Mouse (Mus musculus): Measurements from ENCODE around the gene Ablim2. TPM values are rescaled to one million over a fixed set of nuclear protein-coding genes. Genes with fewer than 3 reads are reported as not detected.

Ablim2 gene
- polyA plus RNA-seq, 1 experiment from 2014 or later = not detected

- H3K27me3 ChIP-seq (ENCODE audit: poor library complexity, severe bottlenecking) = peaks cover 44% of the 10 kb centered on the region
- 82% methylated on average over 5 of the region's 5 CpGs for WGBS
- no peaks in the 10 kb centered on the region for H3K9me3 ChIP-seq
- peaks cover 14% of the 10 kb centered on the region for H3K4me1 ChIP-seq
- H3K4me3 ChIP-seq = no peak overlapping the region
- H3K27ac ChIP-seq = no peak overlapping the region
- H3K36me3 ChIP-seq (replicated peaks) = no peaks in the 10 kb centered on the region
- no peak for DNase-seq (ENCODE audit: extremely low spot score, low spot score)
Observed at GRCm38 (mm10) chr5:35762388-35762787, 4.7 kb downstream of the Ablim2 start.

GRCm38 (mm10) chr5:35762850-35763249 is 5.2 kb downstream of the Ablim2 start:
- Histone ChIP-seq H3K36me3 (replicated peaks) (no peaks in the 10 kb centered on the region), H3K4me3 (no peak overlapping the region), H3K4me1 (peaks cover 9% of the 10 kb centered on the region), H3K27ac (no peak overlapping the region), H3K27me3 (ENCODE audit: poor library complexity, severe bottlenecking) (peaks cover 42% of the 10 kb centered on the region), H3K9me3 (no peaks in the 10 kb centered on the region)
- DNase-seq (ENCODE audit: extremely low spot score, low spot score) = no peak
- WGBS = 81% methylated on average over 10 of the region's 10 CpGs

DNA sequence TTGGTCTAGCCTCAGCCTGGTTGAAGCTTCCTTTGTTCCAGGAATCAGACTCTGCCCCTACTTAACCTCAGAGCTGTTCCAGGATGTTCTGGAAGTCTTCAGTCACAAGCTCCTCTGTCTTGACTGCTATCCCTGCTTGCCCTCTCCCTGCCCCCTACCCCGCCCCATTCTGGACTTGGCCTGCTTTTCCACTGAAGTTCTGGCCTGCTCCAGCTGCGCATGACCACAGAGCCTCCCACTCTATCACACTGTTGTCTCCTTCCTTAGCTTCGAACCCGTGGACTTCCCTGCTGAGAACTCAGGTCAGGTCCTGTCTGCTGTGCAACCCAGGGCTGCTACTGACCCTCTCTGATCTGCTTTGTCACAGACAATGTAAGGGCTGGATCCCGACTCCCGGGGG is 8.2 kb downstream of the Ablim2 start:
- Histone ChIP-seq H3K9me3 (no peaks in the 10 kb centered on the region), H3K4me1 (no peaks in the 10 kb centered on the region), H3K27me3 (ENCODE audit: poor library complexity, severe bottlenecking) (peaks cover 11% of the 10 kb centered on the region), H3K27ac (no peak overlapping the region), H3K4me3 (no peak overlapping the region), H3K36me3 (replicated peaks) (no peaks in the 10 kb centered on the region)
- DNase-seq (ENCODE audit: extremely low spot score, low spot score) = no peak
- WGBS = 86% methylated on average over 6 of the region's 6 CpGs

- no peak overlapping the region for H3K4me3 ChIP-seq
- 83% methylated on average over 3 of the region's 3 CpGs for WGBS
- no peaks in the 10 kb centered on the region for H3K36me3 ChIP-seq (replicated peaks)
- no peaks in the 10 kb centered on the region for H3K4me1 ChIP-seq
- no peaks in the 10 kb centered on the region for H3K9me3 ChIP-seq
- no peak overlapping the region for H3K27ac ChIP-seq
- no peak for DNase-seq (ENCODE audit: extremely low spot score, low spot score)
- H3K27me3 ChIP-seq (ENCODE audit: poor library complexity, severe bottlenecking) = no peaks in the 10 kb centered on the region
Observed at GRCm38 (mm10) chr5:35768525-35768924, 10.8 kb downstream of the Ablim2 start.

DNA sequence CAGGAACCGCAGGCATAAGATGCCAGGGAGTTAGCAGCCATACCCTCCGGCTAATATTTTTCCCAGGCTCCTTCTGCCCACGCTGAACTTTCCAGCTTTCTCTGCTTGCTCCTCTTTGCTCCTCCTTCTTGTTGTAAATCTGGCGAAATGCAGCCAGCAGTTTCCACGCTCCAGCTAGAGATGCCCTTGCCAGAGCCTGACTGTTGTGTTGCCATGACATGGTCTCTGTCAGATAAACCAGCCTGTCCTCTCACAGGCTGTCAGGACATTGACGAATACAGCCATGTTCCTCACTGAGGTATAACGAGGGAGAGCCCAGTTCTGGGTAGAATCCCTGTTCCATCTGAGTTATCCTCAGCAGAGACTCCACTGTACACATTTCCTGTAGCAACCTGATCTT is 11.3 kb downstream of the Ablim2 start:
- Histone ChIP-seq H3K27ac (no peak overlapping the region), H3K36me3 (replicated peaks) (no peaks in the 10 kb centered on the region), H3K4me1 (peaks cover 3% of the 10 kb centered on the region; the same call in 1 of the 2 replicates), H3K9me3 (no peaks in the 10 kb centered on the region), H3K4me3 (no peak overlapping the region), H3K27me3 (ENCODE audit: poor library complexity, severe bottlenecking) (no peaks in the 10 kb centered on the region)
- DNase-seq (ENCODE audit: extremely low spot score, low spot score) = no peak
- 87% methylated on average over 7 of the region's 7 CpGs for WGBS

DNA sequence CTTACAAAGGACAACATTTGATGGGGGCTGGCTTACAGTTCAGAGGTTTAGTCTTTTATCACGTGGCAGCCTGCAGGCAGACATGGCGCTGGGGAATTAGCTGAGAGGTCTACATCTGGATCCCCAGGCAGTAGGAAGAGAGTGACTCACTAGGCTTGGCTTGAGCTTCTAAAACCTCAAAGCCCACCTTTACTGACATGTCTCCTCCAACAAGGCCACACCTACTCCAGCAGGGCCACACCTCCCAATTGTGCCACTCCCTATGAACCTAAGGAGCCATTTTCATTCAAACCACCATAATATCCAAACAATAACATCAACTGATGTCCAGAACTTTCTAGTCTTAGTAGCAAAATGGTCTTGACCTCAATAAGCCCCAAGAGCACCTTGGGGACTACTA is 12.6 kb downstream of the Ablim2 start:
- Histone ChIP-seq H3K9me3 (no peaks in the 10 kb centered on the region), H3K4me1 (peaks cover 8% of the 10 kb centered on the region; the same call in 1 of the 2 replicates), H3K4me3 (no peak overlapping the region), H3K27ac (no peak overlapping the region), H3K36me3 (replicated peaks) (no peaks in the 10 kb centered on the region), H3K27me3 (ENCODE audit: poor library complexity, severe bottlenecking) (no peaks in the 10 kb centered on the region)
- no peak for DNase-seq (ENCODE audit: extremely low spot score, low spot score)
- 81% methylated on average over 2 of the region's 2 CpGs for WGBS

- DNase-seq (ENCODE audit: extremely low spot score, low spot score) = no peak
- Histone ChIP-seq H3K4me1 (peaks cover 8% of the 10 kb centered on the region; the same call in 1 of the 2 replicates), H3K27me3 (ENCODE audit: poor library complexity, severe bottlenecking) (no peaks in the 10 kb centered on the region), H3K27ac (no peak overlapping the region), H3K36me3 (replicated peaks) (no peaks in the 10 kb centered on the region), H3K4me3 (no peak overlapping the region), H3K9me3 (no peaks in the 10 kb centered on the region)
- 84% methylated on average over 14 of the region's 14 CpGs for WGBS
Observed at GRCm38 (mm10) chr5:35770891-35771663, 13.4 kb downstream of the Ablim2 start.

- Histone ChIP-seq H3K4me1 (peaks cover 8% of the 10 kb centered on the region; the same call in 1 of the 2 replicates), H3K27ac (no peak overlapping the region), H3K36me3 (replicated peaks) (no peaks in the 10 kb centered on the region), H3K4me3 (no peak overlapping the region), H3K27me3 (ENCODE audit: poor library complexity, severe bottlenecking) (no peaks in the 10 kb centered on the region), H3K9me3 (no peaks in the 10 kb centered on the region)
- 83% methylated on average over 13 of the region's 13 CpGs for WGBS
- DNase-seq (ENCODE audit: extremely low spot score, low spot score) = no peak
Observed at GRCm38 (mm10) chr5:35773274-35774136, 15.8 kb downstream of the Ablim2 start.

DNA sequence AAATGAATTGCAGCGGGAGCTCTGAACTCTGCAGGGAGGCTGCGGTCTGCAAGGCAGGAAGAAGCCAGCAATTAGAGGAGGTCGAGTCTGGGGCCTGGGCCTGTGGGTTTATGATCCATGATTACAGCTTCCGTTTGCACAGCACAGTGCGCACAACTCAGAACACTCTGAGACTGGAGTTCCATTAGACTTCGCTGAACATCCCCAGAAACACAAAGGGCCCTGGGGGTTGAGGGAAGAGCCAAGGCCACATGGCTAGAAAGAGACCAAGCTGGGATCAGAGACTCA is 16.4 kb downstream of the Ablim2 start:
- Histone ChIP-seq H3K4me1 (peaks cover 8% of the 10 kb centered on the region; the same call in 1 of the 2 replicates), H3K36me3 (replicated peaks) (no peaks in the 10 kb centered on the region), H3K4me3 (no peak overlapping the region), H3K27me3 (ENCODE audit: poor library complexity, severe bottlenecking) (no peaks in the 10 kb centered on the region), H3K27ac (no peak overlapping the region), H3K9me3 (no peaks in the 10 kb centered on the region)
- 72% methylated on average over 6 of the region's 6 CpGs for WGBS
- no peak for DNase-seq (ENCODE audit: extremely low spot score, low spot score)

DNA sequence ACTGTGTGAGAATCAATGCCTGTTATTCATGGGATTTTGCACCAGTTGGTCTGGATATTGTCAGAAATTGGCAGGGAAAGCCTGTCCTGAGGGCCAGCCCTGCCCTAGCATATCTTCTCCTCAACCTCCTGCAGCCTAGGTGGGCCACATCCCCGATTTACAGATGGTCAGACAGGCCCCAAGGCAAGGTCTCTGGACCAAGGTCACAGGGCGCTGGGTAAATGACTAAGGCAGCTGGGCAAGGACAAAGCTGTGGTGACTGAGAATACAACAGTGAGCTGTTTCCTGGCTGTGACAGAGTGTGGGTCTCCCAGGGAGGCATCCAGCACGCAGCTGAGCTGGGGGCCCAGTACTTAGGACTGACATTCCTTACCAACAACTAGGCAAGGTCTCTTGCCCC is 23.4 kb downstream of the Ablim2 start:
- Histone ChIP-seq H3K27ac (no peak overlapping the region), H3K4me1 (0 out of 2 replicates have a peak, but pooled peaks cover 3% of the 10 kb centered on the region), H3K9me3 (no peaks in the 10 kb centered on the region), H3K27me3 (ENCODE audit: poor library complexity, severe bottlenecking) (no peaks in the 10 kb centered on the region), H3K4me3 (no peak overlapping the region), H3K36me3 (replicated peaks) (no peaks in the 10 kb centered on the region)
- WGBS = 69% methylated on average over 3 of the region's 3 CpGs
- DNase-seq (ENCODE audit: extremely low spot score, low spot score) = no peak

DNA sequence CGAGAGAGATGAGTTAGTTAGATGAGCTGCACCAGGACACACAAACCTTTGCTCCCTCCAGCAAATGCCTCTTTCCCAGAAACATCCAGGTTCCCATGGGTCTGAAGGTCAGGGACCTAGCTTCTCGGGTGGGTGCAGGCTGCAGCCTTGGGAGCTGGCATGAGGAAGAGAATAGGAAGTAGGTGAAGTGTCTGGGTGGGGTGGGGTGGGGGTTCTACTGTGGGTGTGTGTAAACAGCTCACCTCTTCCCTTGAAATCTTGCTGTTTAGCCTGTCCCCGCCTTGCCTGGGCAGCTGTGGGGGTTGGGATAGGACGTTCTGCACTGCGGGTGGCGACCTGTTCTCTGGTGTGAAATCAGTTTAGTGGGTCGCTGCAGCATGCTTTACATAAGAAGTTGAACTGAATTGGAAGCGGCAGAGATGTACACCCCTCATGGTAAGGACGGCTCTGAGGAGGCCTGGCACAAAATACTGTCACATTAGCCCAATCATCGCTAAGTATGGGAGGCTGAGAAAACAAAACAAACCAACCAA is 25.0 kb downstream of the Ablim2 start:
- Histone ChIP-seq H3K9me3 (no peaks in the 10 kb centered on the region), H3K27ac (no peak overlapping the region), H3K27me3 (ENCODE audit: poor library complexity, severe bottlenecking) (no peaks in the 10 kb centered on the region), H3K36me3 (replicated peaks) (no peaks in the 10 kb centered on the region), H3K4me1 (0 out of 2 replicates have a peak, but pooled peaks cover 3% of the 10 kb centered on the region), H3K4me3 (no peak overlapping the region)
- DNase-seq (ENCODE audit: extremely low spot score, low spot score) = no peak
- WGBS = 62% methylated on average over 10 of the region's 10 CpGs

DNA sequence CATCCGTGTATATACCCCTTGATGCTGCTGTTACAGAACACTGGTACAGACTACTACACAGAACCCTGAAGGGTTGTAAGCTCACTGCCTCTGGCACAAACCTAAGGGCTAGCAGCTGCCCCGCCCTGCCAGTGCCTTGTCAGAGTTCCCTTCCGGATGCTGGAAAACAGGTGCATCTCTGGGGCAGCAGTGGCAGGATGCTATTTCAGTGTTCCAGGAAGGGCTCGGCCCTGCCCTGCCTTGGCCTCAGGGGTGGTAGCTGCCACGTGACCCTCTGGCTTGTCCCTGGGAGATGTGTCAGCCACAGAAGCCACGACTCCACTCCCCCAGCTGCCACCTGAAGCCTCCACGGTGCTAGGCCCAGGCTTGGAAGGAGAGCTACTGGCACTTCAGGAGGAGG is 28.2 kb downstream of the Ablim2 start:
- Histone ChIP-seq H3K36me3 (replicated peaks) (no peaks in the 10 kb centered on the region), H3K9me3 (no peaks in the 10 kb centered on the region), H3K4me3 (no peak overlapping the region), H3K27ac (no peak overlapping the region), H3K4me1 (0 out of 2 replicates have a peak, but pooled peaks cover 6% of the 10 kb centered on the region), H3K27me3 (ENCODE audit: poor library complexity, severe bottlenecking) (no peaks in the 10 kb centered on the region)
- no peak for DNase-seq (ENCODE audit: extremely low spot score, low spot score)
- 80% methylated on average over 7 of the region's 7 CpGs for WGBS

DNA sequence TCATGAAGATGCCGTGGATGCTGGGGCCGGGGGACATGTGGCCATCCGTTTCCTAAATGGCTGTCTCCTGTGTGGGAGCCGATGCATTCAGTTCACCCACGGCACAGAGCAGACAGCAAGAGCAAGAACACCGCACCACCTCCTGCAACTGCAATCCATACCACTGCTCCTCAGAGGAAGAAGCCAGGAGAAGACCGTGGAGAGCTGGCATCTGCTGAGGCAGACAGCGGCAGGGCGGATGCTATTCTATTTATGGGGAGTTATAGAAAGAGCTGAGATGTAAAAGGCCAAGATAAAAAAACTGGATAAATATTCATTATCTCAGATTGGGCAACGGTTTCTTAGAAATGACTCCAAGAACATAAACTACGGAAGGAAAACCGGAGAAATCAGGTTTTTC is 30.2 kb downstream of the Ablim2 start:
- no peaks in the 10 kb centered on the region for H3K9me3 ChIP-seq
- no peaks in the 10 kb centered on the region for H3K27me3 ChIP-seq (ENCODE audit: poor library complexity, severe bottlenecking)
- H3K27ac ChIP-seq = no peak overlapping the region
- H3K36me3 ChIP-seq (replicated peaks) = no peaks in the 10 kb centered on the region
- 91% methylated on average over 12 of the region's 12 CpGs for WGBS
- H3K4me3 ChIP-seq = no peak overlapping the region
- H3K4me1 ChIP-seq = 0 out of 2 replicates have a peak, but pooled peaks cover 5% of the 10 kb centered on the region
- DNase-seq (ENCODE audit: extremely low spot score, low spot score) = no peak
